Mouse (Mus musculus) C2C12 (cell line): ENCODE results near the gene Parp9.

Experiments used
- CEBPB ChIP-seq: IDR thresholded peaks from one replicate; pipeline ENCODE4 v1.6.1; 2011; ENCODE audit warnings: low read depth, mild to moderate bottlenecking, control low read depth, moderate library complexity
- CTCF ChIP-seq: IDR thresholded peaks from one replicate; pipeline ENCODE4 v1.5.1; 2011; ENCODE audit not compliant: control insufficient read depth, insufficient read depth, insufficient read length
- MAX ChIP-seq: IDR thresholded peaks from one replicate; pipeline ENCODE4 v1.6.1; 2011; ENCODE audit warnings: mild to moderate bottlenecking, control low read depth
- MYOD1 ChIP-seq: IDR thresholded peaks from one replicate; pipeline ENCODE4 v1.6.1; 2011; ENCODE audit warnings: low read depth; ENCODE audit not compliant: control insufficient read depth, insufficient read length

DNA sequence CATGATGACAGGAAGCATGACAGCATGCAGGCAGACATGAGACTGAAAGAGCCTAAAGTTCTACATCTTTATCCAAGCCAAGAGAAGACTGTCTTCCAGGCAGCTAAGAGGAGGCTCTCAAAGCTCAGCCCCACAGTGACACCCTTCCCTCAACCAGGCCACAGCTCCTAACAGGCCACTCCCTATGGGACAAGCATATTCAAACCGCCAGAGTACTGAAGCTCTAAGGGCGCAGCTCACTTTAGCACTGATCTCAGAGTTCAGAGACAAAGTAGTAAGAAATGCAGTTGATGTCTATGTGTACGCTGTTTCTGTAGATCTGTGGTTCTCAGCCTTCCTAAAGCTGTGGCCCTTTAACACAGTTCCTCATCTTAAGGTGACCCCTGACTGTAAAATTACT, 12.9 kb downstream of the Parp9 start:
- TF ChIP-seq CTCF (no peak), MAX (no peak), CEBPB (no peak), MYOD1 (no peak)
